Mouse (Mus musculus) urinary bladder, postnatal 10 days (tissue): ENCODE data around the gene Plekho1.

Experiments used
- DNase-seq: peaks from one replicate; pipeline ENCODE4 v3.0.0; 2022; ENCODE audit warnings: low spot score

Gene Plekho1

GRCm38 (mm10) chr3:95950763-95951551, 44.8 kb downstream of the Plekho1 start:
- peak; percentile 52 for DNase-seq

GRCm38 (mm10) chr3:95948325-95948724, 47.5 kb downstream of the Plekho1 start:
- no peak for DNase-seq

GRCm38 (mm10) chr3:95945731-95946240, 50.0 kb downstream of the Plekho1 start:
- DNase-seq, result no peak

GRCm38 (mm10) chr3:95944742-95945141, 51.1 kb downstream of the Plekho1 start:
- no peak for DNase-seq

- DNase-seq, result no peak
These were observed 52.6 kb downstream of the Plekho1 start for GRCm38 (mm10) chr3:95943226-95943625.

GRCm38 (mm10) chr3:95942749-95943148, 53.1 kb downstream of the Plekho1 start:
- no peak for DNase-seq

GRCm38 (mm10) chr3:95938835-95939234, 57.0 kb downstream of the Plekho1 start:
- no peak for DNase-seq
